Mouse (Mus musculus) thymus, postnatal 0 days (tissue): ENCODE data around the gene Nav2. TPM values are rescaled to one million over a fixed set of nuclear protein-coding genes. Genes with fewer than 3 reads are reported as not detected.

Experiments used
- DNase-seq: peaks from one replicate; pipeline ENCODE4 v3.0.0-alpha.2; 2015; ENCODE audit warnings: low spot score
- polyA plus RNA-seq: library from polyadenylated mRNA; unstranded; fragments of >200 nt; fragmentation: Nextera tagmentation; extraction: Ambion mirVana; gene quantifications from 2 replicates; pipeline ENCODE4 v1.2.1, GENCODE M21; 2015

Gene Nav2
- polyA plus RNA-seq, 1 experiment from 2014 or later, result 26.8 TPM

- no peak for DNase-seq
Measured at GRCm38 (mm10) chr7:49047336-49047735, 138.8 kb downstream of the Nav2 start.

- DNase-seq, result no peak
Measured at GRCm38 (mm10) chr7:49052871-49053618, 144.5 kb downstream of the Nav2 start.

- DNase-seq, result no peak
Measured at GRCm38 (mm10) chr7:49055273-49055672, 146.8 kb downstream of the Nav2 start.

- no peak for DNase-seq
Measured at GRCm38 (mm10) chr7:49058304-49059012, 149.9 kb downstream of the Nav2 start.

GRCm38 (mm10) chr7:49064792-49065521 lies 156.4 kb downstream of the Nav2 start:
- no peak for DNase-seq

- DNase-seq, result no peak
Measured at GRCm38 (mm10) chr7:49065621-49066475, 157.3 kb downstream of the Nav2 start.

- DNase-seq, result no peak
Measured at GRCm38 (mm10) chr7:49066828-49067227, 158.3 kb downstream of the Nav2 start.

- DNase-seq, result no peak
Measured at GRCm38 (mm10) chr7:49069396-49069961, 161.0 kb downstream of the Nav2 start.

- DNase-seq, result no peak
Measured at GRCm38 (mm10) chr7:49070621-49071020, 162.1 kb downstream of the Nav2 start.

- DNase-seq, result no peak
Measured at GRCm38 (mm10) chr7:49071141-49071567, 162.6 kb downstream of the Nav2 start.

GRCm38 (mm10) chr7:49075333-49075934 lies 166.9 kb downstream of the Nav2 start:
- DNase-seq, result no peak

GRCm38 (mm10) chr7:49076283-49076694 lies 167.8 kb downstream of the Nav2 start:
- DNase-seq, result no peak

- DNase-seq, result no peak
Measured at GRCm38 (mm10) chr7:49078930-49079329, 170.4 kb downstream of the Nav2 start.

GRCm38 (mm10) chr7:49082585-49083165 lies 174.2 kb downstream of the Nav2 start:
- no peak for DNase-seq

- no peak for DNase-seq
Measured at GRCm38 (mm10) chr7:49084768-49085167, 176.3 kb downstream of the Nav2 start.

- DNase-seq, result no peak
Measured at GRCm38 (mm10) chr7:49085759-49086158, 177.2 kb downstream of the Nav2 start.

GRCm38 (mm10) chr7:49087154-49087553 lies 178.6 kb downstream of the Nav2 start:
- DNase-seq, result no peak

- no peak for DNase-seq
Measured at GRCm38 (mm10) chr7:49088198-49088912, 179.8 kb downstream of the Nav2 start.

- DNase-seq, result no peak
Measured at GRCm38 (mm10) chr7:49091371-49091770, 182.9 kb downstream of the Nav2 start.
